Mouse (Mus musculus) forebrain, embryonic 15.5 days (tissue): Measurements from ENCODE around the gene Clk2. TPM values are rescaled to one million over a fixed set of nuclear protein-coding genes. Genes with fewer than 3 reads are reported as not detected.

Experiments used
- ATAC-seq: fragments of 200-750 bp; cut with Nextera tagmentation; replicated peaks from 2 replicates; pipeline ENCODE4 v1.8.0; 2017; ENCODE audit warnings: mild to moderate bottlenecking, moderate TSS enrichment, moderate library complexity
- H3K27ac ChIP-seq: fragments of 300-500 bp; sonication (generic); replicated peaks from 2 replicates; pipeline ENCODE4 v1.5.1; 2015; ENCODE audit warnings: mild to moderate bottlenecking, inconsistent platforms
- H3K27me3 ChIP-seq: fragments of 300-500 bp; sonication (generic); 2 replicates; pipeline ENCODE4 v1.6.1; 2015; ENCODE audit warnings: inconsistent platforms
- H3K36me3 ChIP-seq: fragments of 300-500 bp; sonication (generic); 2 replicates; pipeline ENCODE4 v1.6.1; 2015; ENCODE audit warnings: mild to moderate bottlenecking, inconsistent platforms
- H3K4me1 ChIP-seq: fragments of 300-500 bp; sonication (generic); 2 replicates; pipeline ENCODE4 v1.6.1; 2015; ENCODE audit warnings: inconsistent platforms
- H3K4me2 ChIP-seq: fragments of 300-500 bp; sonication (generic); replicated peaks from 2 replicates; pipeline ENCODE4 v1.6.1; 2015; ENCODE audit warnings: mild to moderate bottlenecking, inconsistent platforms
- H3K4me3 ChIP-seq: fragments of 300-500 bp; sonication (generic); 2 replicates; pipeline ENCODE4 v1.5.1; 2015; ENCODE audit warnings: mild to moderate bottlenecking, inconsistent platforms
- H3K9ac ChIP-seq: fragments of 300-500 bp; sonication (generic); replicated peaks from 2 replicates; pipeline ENCODE4 v1.6.1; 2015; ENCODE audit warnings: mild to moderate bottlenecking, inconsistent platforms
- H3K9me3 ChIP-seq: fragments of 300-500 bp; sonication (generic); 2 replicates; pipeline ENCODE4 v1.6.1; 2016; ENCODE audit warnings: inconsistent platforms
- WGBS: fragments of 180-500 bp; shearing (Covaris S2); methylation state at CpG from one replicate; pipeline ENCODE4 v1.1.7; 2015; ENCODE audit warnings: mixed read lengths; 5-methylcytosine and 5-hydroxymethylcytosine counted together
- polyA plus RNA-seq: library from polyadenylated mRNA; unstranded; fragments of >200 nt; fragmentation: Nextera tagmentation; extraction: Ambion mirVana; gene quantifications from 2 replicates; pipeline ENCODE4 v1.2.1, GENCODE M21; 2015

Clk2 gene
- polyA plus RNA-seq, 1 experiment from 2014 or later = 26.9 TPM

DNA sequence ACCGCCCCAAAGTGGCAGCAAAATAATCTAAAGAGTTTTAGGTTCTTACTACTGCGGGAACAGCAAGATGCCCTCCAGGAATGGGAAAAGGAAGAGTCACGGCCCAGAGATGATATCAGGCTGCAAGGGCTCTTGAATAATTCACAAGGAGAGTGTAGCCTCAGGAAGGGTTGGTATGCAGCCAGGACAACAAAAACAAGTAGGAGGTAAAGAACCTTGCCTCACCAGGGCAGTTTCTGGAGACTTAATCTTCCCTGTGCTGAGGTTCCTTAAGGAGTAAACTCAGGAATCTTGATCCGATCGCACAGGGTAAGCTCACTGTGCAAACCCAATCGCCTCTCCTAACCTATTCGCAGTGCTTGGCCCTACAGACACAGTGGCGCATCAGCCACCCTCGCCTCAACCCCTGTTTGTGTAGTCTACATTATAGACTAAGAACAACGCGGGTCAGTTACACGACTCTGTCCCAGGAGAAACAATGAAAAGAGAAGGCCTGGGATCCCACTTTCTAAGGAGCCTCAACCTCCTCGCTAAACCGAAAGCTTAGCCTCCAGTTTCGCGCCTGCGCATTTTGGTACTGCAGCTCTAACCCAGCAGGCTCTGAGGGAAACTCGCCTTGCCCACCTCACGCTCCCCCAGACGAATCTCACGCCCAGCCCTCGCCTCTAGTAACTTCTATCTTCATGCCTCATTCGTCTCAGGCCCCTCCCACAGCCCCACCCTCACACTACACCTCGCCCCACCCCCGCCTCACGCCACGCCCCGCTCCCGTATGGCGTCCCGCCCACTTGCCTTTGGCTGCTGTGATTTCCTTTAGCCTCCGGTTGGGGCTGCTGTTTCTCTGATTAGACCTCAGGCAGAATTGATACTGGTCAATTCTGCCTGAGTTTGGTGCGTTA, 31.6 kb downstream of the Clk2 start:
- H3K4me2 ChIP-seq = peak overlapping the region; percentile 59
- no peaks in the 10 kb centered on the region for H3K9me3 ChIP-seq
- peak overlapping the region; percentile 51 for H3K9ac ChIP-seq
- H3K4me1 ChIP-seq = peaks cover 11% of the 10 kb centered on the region
- ATAC-seq = peak; percentile 95
- no peaks in the 10 kb centered on the region for H3K36me3 ChIP-seq
- no peaks in the 10 kb centered on the region for H3K27me3 ChIP-seq
- WGBS = 7% methylated on average over 33 of the region's 33 CpGs
- H3K4me3 ChIP-seq = peak overlapping the region; percentile 40
- peak overlapping the region; percentile 79 for H3K27ac ChIP-seq

DNA sequence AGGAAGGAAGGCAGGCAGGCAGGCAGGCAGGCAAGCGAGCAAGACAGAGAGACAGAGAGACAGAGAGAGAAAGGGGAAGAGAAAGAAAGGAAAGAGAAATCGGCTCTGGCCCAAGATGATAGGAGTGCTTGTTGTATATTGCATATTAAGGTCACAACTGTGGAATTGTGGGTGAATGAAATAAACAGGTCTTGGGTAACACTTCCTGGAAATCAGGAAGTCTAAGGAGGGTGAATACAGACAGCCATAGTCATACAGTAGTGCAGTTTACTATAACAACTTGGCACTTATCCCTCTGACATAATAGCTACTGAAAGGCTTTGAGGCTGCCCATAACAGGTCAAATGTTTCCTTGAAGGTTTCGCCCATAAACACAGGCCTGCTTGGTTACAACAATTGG, 35.2 kb downstream of the Clk2 start:
- ATAC-seq = no peak
- H3K4me1 ChIP-seq = peaks cover 17% of the 10 kb centered on the region
- WGBS = 89% methylated on average over 3 of the region's 3 CpGs
- H3K27ac ChIP-seq = no peak overlapping the region
- no peaks in the 10 kb centered on the region for H3K9me3 ChIP-seq
- H3K9ac ChIP-seq = no peak overlapping the region
- H3K36me3 ChIP-seq = 0 out of 2 replicates have a peak, but pooled peaks cover 7% of the 10 kb centered on the region
- no peak overlapping the region for H3K4me2 ChIP-seq
- H3K27me3 ChIP-seq = no peaks in the 10 kb centered on the region
- no peak overlapping the region for H3K4me3 ChIP-seq

DNA sequence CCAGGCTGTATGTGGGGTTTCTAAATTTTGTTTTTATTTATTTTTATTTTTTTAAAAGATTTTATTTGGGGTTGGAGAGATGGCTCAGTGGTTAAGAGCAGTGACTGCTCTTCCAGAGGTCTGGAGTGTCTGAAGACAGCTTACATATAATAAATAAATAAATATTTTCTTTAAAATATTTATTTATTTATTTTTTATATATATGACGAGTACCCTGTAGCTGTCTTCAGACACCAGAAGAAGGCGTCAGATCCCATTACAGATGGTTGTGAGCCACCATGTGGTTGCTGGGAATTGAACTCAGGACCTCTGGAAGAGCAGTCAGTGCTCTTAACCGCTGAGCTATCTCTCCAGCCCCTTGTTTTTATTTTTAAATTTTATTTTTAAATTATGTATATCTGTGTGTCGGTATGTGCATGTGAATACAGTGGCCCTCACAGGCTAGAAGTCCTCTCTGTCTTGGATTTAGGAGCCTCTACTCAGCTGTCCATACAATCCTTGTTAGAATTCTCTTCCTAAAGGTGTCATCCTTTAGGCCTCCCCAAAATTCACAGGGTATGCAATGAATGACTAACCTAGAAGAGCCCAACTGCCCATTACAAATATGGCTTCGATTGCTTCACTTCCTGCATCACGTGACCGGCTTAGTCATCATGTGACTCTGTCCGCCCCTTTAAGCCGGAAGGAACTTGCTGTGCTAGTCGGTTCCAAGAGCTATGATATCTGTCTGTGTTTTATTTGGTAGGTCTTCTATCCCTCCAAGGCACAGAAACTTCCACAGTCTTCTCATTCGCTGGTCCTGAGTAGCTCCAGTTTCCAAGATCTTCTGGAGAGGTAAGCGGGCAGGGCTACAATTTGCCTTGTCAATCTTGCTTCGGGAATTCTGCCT, 37.9 kb downstream of the Clk2 start, which contains the start of gene Gba:
Gene Gba (plus strand): TSS at position 676 of the 889 bp plus-strand sequence.
- ATAC-seq = peak; percentile 89
- Histone ChIP-seq H3K4me3 (peak within 1 kb of the TSS; percentile 62), H3K9me3 (no peaks in the 10 kb centered on the region), H3K4me1 (peaks cover 6% of the 10 kb centered on the region), H3K9ac (peak within 1 kb of the TSS; percentile 59), H3K4me2 (peak within 1 kb of the TSS; percentile 60), H3K36me3 (peaks cover 30% of the 10 kb centered on the region), H3K27ac (peak within 1 kb of the TSS; percentile 70), H3K27me3 (no peaks in the 10 kb centered on the region)
- WGBS = 26% methylated on average over 13 of the region's 13 CpGs

DNA sequence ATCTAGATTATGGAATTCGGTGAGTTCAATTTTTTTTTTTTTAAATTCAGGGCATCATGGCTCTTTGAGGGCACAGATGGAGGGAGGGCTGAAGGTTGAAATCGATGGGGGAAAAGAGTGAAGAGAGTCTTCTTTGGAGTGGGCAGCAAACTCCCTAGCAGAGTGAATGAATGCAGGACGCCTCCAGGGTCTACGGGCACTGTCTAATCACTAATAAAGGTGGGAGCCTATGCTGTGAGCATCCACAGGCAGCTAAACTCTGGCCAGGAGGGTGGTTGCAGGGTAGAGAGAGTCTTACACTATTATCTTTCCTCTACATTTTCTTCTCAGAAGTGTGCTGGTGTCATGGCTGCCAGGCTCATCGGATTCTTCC, 38.5 kb downstream of the Clk2 start:
- peak; percentile 24; the same call in 1 of the 2 replicates for ATAC-seq
- H3K36me3 ChIP-seq = peaks cover 35% of the 10 kb centered on the region
- peak overlapping the region; percentile 59 for H3K9ac ChIP-seq
- H3K27me3 ChIP-seq = no peaks in the 10 kb centered on the region
- peaks cover 6% of the 10 kb centered on the region for H3K4me1 ChIP-seq
- 44% methylated on average over 5 of the region's 5 CpGs for WGBS
- H3K4me3 ChIP-seq = peak overlapping the region; percentile 62
- H3K4me2 ChIP-seq = peak overlapping the region; percentile 60
- peak overlapping the region; percentile 70 for H3K27ac ChIP-seq
- H3K9me3 ChIP-seq = no peaks in the 10 kb centered on the region

DNA sequence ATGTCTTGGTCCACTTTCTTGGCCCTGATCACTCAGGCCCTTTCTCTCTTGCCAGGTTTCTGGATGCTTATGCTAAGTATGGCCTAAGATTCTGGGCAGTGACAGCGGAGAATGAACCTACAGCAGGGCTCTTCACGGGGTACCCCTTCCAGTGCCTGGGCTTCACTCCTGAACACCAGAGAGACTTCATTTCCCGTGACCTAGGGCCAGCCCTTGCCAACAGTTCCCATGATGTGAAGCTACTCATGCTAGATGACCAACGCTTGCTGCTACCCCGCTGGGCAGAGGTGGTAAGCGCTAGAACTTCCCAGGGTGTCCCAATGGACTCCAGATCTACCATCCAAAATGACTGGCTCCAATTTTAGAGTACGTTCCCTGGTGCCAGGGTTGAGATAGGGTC, 41.5 kb downstream of the Clk2 start:
- peaks cover 59% of the 10 kb centered on the region for H3K36me3 ChIP-seq
- no peaks in the 10 kb centered on the region for H3K27me3 ChIP-seq
- H3K9me3 ChIP-seq = no peaks in the 10 kb centered on the region
- H3K4me1 ChIP-seq = peaks cover 6% of the 10 kb centered on the region
- no peak overlapping the region for H3K4me3 ChIP-seq
- no peak overlapping the region for H3K4me2 ChIP-seq
- WGBS = 92% methylated on average over 7 of the region's 7 CpGs
- no peak for ATAC-seq
- H3K9ac ChIP-seq = no peak overlapping the region
- H3K27ac ChIP-seq = no peak overlapping the region

DNA sequence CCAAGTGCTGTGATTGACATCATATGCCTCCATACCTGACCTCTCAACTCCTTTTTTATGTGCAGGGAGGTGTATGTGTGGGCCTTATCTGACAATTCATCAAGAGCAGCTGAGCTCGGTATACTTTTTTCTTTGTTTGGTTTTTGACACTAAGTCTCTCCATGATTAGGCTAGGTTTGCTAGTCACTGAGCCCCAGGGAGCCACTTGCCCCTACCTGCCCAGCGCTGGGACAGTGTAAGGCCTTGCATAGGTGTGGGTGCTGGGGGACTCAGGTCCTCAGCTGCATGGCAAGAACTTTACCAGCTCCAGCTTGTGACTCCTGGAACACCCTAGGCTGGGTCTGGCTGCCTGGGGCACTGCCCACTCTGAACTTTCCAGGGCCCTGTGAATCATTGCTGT, 42.1 kb downstream of the Clk2 start:
- H3K4me1 ChIP-seq = peaks cover 6% of the 10 kb centered on the region
- no peaks in the 10 kb centered on the region for H3K27me3 ChIP-seq
- H3K9ac ChIP-seq = no peak overlapping the region
- no peaks in the 10 kb centered on the region for H3K9me3 ChIP-seq
- no peak for ATAC-seq
- H3K4me3 ChIP-seq = no peak overlapping the region
- H3K4me2 ChIP-seq = no peak overlapping the region
- H3K36me3 ChIP-seq = peaks cover 59% of the 10 kb centered on the region
- no peak overlapping the region for H3K27ac ChIP-seq
- 95% methylated on average over 2 of the region's 2 CpGs for WGBS

DNA sequence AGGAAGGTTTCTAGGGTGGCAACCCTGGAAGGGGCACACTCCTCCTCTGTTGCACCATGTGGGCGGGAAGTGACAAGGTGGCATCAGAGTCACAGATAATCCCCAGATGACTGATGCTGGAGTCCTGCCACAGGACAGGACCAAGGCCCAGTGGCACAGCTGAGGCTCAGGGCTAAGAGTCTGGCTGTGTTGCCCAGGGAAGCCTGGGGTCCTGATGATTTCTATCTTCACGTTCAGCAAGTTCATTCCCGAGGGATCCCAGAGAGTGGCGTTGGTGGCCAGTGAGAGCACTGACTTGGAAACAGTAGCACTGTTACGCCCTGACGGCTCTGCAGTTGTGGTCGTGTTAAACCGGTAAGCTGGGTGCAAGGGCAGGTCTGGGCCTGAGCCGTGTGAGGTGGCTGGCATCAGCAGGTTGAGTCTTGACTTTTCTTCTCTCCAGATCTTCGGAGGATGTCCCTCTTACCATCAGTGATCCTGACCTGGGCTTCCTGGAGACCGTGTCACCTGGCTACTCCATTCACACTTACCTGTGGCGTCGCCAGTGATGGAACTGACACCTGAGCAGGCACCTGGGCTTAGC, 43.6 kb downstream of the Clk2 start:
- H3K9ac ChIP-seq = no peak overlapping the region
- peaks cover 14% of the 10 kb centered on the region for H3K4me1 ChIP-seq
- no peak overlapping the region for H3K4me3 ChIP-seq
- H3K9me3 ChIP-seq = no peaks in the 10 kb centered on the region
- H3K36me3 ChIP-seq = peaks cover 59% of the 10 kb centered on the region
- H3K4me2 ChIP-seq = no peak overlapping the region
- no peak for ATAC-seq
- 91% methylated on average over 13 of the region's 13 CpGs for WGBS
- H3K27me3 ChIP-seq = no peaks in the 10 kb centered on the region
- no peak overlapping the region for H3K27ac ChIP-seq

DNA sequence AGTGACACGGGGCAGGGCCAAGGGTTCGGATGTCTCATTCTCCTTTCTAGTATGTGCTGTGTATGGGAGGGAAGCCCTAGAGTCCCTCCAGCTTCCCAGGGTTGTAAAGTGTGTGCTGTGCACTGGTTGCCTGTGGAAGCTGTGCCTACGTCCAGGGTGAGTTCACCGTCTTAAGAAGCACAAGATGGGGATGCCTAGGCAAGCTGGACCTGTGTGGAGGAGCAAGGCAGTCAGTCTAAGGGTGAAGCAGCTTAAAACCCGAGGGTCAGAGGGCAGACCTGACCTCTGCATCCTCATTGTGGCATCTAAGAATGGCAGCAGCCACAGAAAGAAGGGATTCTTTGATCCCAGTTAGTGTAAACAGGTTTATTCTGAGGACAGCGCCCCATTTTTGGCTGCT, 44.1 kb downstream of the Clk2 start:
- Histone ChIP-seq H3K27ac (no peak overlapping the region), H3K4me2 (no peak overlapping the region), H3K9ac (no peak overlapping the region), H3K27me3 (no peaks in the 10 kb centered on the region), H3K4me1 (peaks cover 13% of the 10 kb centered on the region), H3K36me3 (peaks cover 59% of the 10 kb centered on the region), H3K9me3 (no peaks in the 10 kb centered on the region), H3K4me3 (no peak overlapping the region)
- WGBS = 90% methylated on average over 6 of the region's 6 CpGs
- ATAC-seq = no peak

DNA sequence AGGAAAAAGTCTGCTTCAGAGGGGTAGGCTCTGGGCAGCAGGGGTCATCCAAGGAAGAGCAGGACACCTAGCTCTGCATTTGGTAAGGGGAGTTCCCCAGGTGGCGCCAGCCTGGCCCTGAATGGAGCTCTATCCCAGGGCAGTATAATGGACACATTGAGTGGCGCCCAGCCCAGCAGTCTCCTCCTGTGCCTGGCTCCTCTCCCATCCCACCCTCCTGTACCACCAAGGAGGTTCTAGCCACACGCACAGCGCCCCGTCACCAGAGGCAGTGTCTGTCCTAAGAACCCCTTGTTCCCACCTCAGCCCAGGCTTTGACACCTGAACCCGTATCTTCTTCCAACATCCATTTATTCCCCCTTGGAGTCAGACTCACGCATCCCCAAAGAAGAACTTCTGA, 45.1 kb downstream of the Clk2 start:
- H3K9me3 ChIP-seq = no peaks in the 10 kb centered on the region
- ATAC-seq = no peak
- no peaks in the 10 kb centered on the region for H3K27me3 ChIP-seq
- H3K36me3 ChIP-seq = peaks cover 52% of the 10 kb centered on the region
- no peak overlapping the region for H3K27ac ChIP-seq
- H3K4me2 ChIP-seq = no peak overlapping the region
- no peak overlapping the region for H3K4me3 ChIP-seq
- WGBS = 85% methylated on average over 7 of the region's 7 CpGs
- H3K4me1 ChIP-seq = peaks cover 17% of the 10 kb centered on the region
- H3K9ac ChIP-seq = no peak overlapping the region

DNA sequence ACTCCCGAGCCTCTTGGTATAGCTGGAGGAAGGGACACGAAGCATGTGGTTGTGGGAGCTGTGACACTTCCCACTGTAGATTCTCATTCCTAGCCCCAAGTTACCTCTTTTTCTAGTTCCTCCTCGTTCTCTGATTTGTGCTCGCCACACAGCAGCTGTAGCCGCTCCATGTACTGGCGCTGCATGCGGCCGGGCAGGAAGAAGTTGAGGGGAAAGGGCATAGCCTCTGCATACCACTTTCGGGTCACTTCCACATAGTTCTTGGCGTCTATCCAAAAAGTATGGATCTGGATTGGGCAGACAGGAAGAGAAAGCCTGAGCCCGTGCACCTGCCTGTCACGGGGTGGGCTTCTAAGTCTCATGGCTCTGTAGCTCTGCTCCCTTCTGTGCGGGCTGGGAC, 45.6 kb downstream of the Clk2 start:
- Histone ChIP-seq H3K4me3 (no peak overlapping the region), H3K36me3 (peaks cover 50% of the 10 kb centered on the region), H3K4me1 (peaks cover 21% of the 10 kb centered on the region), H3K27me3 (no peaks in the 10 kb centered on the region), H3K9ac (no peak overlapping the region), H3K4me2 (no peak overlapping the region), H3K27ac (no peak overlapping the region), H3K9me3 (no peaks in the 10 kb centered on the region)
- WGBS = 88% methylated on average over 13 of the region's 13 CpGs
- no peak for ATAC-seq

DNA sequence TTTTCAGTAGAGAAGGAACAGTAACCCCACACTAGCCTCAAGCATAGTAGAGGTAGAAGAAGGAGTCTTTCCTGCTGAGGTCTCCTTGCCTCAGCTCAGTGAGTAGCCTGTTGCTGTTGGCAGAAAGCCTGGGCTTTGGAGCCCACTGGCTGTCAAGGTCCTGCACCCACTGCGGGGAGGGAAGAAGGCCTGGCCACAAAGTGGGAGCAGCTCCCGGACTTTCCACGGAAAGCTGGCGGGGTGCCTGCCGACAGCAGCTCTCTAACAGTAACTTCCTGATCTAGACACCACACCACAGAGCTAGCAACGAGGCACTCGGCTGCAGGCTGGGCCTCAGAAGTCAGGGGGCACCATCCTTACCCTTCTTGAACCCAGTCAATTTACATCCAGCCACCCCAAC, 46.1 kb downstream of the Clk2 start:
- H3K4me3 ChIP-seq = no peak overlapping the region
- no peak overlapping the region for H3K9ac ChIP-seq
- peaks cover 44% of the 10 kb centered on the region for H3K36me3 ChIP-seq
- 81% methylated on average over 7 of the region's 7 CpGs for WGBS
- no peak overlapping the region for H3K4me2 ChIP-seq
- H3K9me3 ChIP-seq = no peaks in the 10 kb centered on the region
- no peaks in the 10 kb centered on the region for H3K27me3 ChIP-seq
- no peak for ATAC-seq
- no peak overlapping the region for H3K27ac ChIP-seq
- H3K4me1 ChIP-seq = peaks cover 27% of the 10 kb centered on the region
